Mouse (Mus musculus) induced T-regulatory cell, adult 2 months (primary cell): ENCODE measurements at regions not wholly inside any gene's neighbourhood (a gene's known extent, or its start where the extent isn't known, plus 50 kb on each side); places are given as distances from the start of the nearest gene placed in this dataset.

Experiments
- DNase-seq: peaks from one replicate; pipeline ENCODE4 v3.0.0-alpha.2; 2012; ENCODE audit warnings: low read depth

GRCm38 (mm10) chr3:42129821-42130560 is 387.6 kb downstream of the D3Ertd751e start:
- no peak for DNase-seq

DNA sequence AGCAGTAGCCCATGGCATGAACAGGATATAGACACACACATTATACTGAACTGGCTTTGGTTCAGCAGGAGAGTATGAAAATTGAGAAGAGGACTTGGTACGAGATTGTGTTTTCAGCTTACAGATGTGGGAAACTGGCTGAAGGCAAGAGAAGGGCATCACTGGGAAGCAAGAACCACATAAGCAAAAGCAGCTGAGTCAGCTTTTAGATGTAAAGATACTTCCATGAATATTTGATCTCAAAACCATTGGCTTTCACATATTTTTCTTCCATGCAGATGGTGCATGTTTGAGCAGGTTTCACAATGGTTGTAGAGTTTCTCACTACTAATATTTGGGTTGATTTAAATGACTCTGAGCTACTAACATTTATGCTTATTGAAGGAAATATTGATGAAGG is 389.9 kb downstream of the D3Ertd751e start:
- DNase-seq: no peak

- no peak for DNase-seq
These were observed 411.0 kb downstream of the D3Ertd751e start for GRCm38 (mm10) chr3:42153372-42153771.

DNA sequence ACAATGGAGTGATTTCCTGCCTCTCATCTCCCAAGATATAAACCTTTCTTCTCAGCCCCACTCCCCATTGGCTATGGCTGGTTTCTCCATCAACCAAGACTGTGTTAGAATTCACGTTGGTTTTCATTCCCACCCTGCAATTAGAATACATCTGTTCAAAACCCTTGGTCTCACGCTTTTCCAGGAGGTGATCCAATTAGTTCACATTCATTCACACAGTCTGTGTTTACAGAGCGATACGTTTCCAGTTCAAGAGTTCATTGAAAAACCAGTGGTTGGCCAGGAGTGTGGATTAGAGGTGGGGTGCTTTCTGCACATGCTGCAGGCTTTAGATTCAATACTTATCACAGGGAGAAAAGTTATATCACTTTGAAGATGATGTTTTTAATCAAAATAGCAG is 412.5 kb downstream of the D3Ertd751e start:
- DNase-seq: no peak

- no peak for DNase-seq
These were observed 421.3 kb downstream of the D3Ertd751e start for GRCm38 (mm10) chr3:42163666-42164065.

DNA sequence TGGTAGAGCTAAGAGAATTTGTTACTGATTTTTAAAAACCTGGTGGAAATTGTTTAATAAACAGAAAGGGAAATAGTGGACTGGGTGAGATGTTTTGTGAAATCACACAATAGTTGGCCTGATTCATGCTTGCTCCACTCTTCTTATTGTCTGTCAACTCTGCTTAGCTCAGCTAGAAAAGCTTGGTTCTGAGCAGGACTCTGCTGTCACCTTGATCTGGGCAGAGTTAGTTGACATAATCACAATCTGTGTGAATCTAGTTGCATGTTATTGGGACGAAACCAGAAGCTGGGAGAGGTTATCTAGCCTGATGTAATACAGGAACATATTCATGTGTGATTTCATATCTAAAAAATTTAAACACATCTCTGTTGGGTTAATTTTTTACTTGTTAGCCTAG is 456.8 kb downstream of the D3Ertd751e start:
- no peak for DNase-seq

GRCm38 (mm10) chr3:42201373-42201772 is 459.0 kb downstream of the D3Ertd751e start:
- DNase-seq: no peak

DNA sequence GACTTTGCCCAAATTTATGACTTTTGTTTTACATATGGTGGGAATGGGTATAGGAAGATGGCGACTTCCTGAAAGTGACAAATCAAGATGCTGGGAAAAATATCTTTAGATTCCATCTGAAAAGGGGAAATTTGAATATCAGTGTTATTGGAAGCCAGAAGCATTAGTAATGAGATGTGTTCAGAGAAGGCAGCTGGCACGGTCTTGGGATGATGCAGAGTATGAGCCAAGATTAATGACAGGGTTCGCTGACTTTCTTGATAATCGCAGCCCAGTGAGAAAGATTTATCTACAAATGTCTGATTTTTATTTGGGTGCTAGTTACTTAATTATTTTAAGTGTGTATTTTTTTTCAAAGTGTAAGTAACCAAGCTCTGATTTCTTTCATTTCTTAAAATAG is 463.2 kb downstream of the D3Ertd751e start:
- DNase-seq: no peak

DNA sequence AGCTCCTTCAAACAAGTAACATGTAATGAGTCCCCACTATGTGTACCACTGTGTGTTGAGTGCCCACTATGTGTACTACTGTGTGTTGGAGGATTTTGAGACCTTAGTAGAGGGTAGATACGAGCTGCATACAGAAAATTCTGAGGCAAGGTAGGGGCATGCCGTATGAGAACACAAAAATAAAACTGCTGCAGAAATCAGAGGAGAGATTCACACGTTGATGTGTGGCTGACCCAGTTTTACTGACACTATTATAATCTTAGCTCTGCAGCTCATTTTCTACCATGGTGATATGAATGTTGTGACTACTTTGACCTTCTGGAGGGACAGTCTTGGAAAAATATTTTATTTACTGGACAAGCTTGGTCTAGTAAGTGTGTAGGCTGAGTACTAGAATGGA is 469.0 kb downstream of the D3Ertd751e start:
- DNase-seq: no peak

DNA sequence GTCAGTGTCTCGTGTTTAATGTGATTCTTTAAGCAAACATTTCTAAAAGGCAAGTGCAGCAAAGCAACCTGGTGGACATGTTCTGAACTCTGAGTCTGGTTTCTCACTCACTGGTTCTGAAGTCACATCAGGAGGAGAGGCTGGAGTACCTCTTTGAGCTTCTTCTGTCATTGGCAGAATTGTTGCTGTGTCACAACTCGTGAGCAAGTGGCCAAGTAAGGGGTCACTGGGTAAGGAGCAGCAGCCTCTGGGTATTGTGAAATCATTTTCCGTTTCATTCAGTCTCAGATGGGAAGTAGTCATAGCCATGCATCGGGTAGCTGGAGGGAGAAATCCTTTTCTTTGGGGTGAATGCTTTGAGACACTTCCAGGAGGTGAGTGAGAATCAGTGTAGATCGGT is 470.0 kb downstream of the D3Ertd751e start:
- no peak for DNase-seq

GRCm38 (mm10) chr3:42213163-42213562 is 470.8 kb downstream of the D3Ertd751e start:
- DNase-seq: no peak

GRCm38 (mm10) chr3:42214624-42215276 is 472.3 kb downstream of the D3Ertd751e start:
- no peak for DNase-seq

- no peak for DNase-seq
These were observed 476.3 kb downstream of the D3Ertd751e start for GRCm38 (mm10) chr3:42218719-42219118.

DNA sequence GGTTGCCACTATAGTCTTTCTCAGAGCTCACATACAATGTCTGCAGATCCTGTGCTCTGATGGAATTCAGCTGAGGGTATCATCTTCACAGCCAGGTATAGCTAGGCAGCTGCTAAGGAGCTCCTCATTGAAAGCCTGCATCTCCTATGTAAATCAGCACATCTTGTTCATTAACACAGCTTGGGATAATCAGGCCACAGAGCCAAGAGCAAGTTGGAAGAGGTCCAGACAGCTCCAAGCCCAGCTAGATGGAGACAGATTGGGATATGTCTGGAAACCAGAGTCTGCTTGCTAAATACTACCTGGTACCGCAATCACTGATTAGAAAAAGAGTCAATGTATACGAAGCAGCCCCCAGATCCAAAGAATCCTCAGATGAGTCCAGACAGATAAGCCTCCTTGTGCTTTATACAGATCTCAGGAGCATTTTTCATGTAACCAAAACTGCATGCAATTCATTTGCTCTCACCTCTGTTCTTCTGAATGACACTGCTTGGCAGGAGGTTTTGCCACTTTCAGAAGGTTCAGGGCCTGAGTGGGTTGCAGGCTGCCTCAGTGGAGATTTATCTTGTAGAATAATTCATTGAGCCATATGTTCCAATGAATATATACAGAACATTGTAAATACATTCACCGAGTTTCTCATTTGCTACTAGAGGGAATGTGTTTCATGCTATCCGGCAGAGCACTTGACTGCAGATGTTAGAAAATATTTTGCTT is 485.4 kb downstream of the D3Ertd751e start:
- DNase-seq: no peak

DNA sequence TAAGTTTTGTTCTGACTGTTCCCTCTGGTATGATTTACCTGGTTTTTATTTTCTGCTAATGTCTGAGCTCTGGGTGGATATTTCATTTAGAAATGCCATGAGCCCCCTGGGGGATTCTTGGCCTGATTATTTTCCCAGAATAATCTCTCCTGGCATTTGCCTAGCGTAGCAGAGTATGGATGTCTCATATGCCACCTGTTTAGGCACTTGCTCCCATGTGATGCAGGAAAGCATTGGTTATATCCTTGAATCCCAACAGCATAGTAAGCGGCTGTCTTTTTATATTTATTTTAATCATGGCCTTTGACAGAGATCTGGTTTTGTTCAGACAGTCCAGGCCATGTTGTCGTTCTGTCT is 486.0 kb downstream of the D3Ertd751e start:
- DNase-seq: no peak

GRCm38 (mm10) chr3:42232268-42232667 is 489.9 kb downstream of the D3Ertd751e start:
- DNase-seq: no peak

DNA sequence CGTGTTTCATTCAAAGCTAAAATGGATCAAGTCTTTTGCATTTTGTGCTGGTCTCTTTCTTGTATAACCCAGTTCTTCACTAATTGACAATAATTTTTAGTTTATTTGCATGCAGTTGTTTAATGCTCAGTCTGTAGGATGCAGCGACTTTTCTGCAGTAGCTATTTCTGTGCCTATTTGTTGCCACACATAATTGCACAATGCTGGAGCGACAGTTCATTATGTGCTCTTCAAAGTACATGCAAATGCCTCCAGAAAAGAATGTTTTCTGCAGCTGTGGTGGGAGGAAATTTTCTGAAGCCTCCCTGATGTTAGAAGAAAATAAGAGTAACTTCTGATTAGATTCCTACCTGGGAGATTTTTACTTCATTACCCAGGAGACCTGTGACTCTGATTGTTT is 491.3 kb downstream of the D3Ertd751e start:
- DNase-seq: no peak

GRCm38 (mm10) chr3:42235515-42235914 is 493.1 kb downstream of the D3Ertd751e start:
- no peak for DNase-seq
